Mouse (Mus musculus) bone marrow macrophage, adult 2 months (primary cell): ENCODE data around the gene Fadd.

Source experiments
- CTCF ChIP-seq: IDR thresholded peaks from 2 replicates; pipeline ENCODE4 v1.5.1; 2012; ENCODE audit warnings: low read depth, mild to moderate bottlenecking, low read length, moderate library complexity
- POLR2A ChIP-seq: IDR thresholded peaks from 2 replicates; pipeline ENCODE4 v1.6.1; 2012; ENCODE audit warnings: mild to moderate bottlenecking, low read depth, low read length, borderline replicate concordance

DNA sequence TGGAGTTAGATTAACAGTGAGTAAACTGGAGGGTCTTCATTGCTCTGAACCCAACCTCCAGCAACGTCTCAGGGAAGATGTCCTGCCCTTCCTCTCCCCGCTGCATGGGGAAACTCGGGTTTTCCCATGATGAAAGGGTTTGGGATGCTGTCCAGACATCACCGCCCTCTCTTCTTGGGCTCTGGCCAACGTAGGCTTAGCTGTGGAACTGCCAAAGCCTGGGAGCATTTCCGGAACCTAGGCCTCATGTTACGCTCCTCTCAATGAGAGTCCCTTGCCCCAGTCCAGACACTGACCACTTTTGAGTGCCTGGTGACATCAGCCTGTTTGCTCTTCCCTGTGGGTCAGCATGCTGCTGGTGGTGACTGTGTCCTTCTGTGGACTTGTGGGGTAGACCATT lies 12.8 kb downstream of the Fadd start:
- TF ChIP-seq CTCF (no peak), POLR2A (no peak)
